27 mouse cellular contexts compared by ENCODE assay signal in genomic region chr5:112355493-112355892, GRCm38 (mm10). TPM values are rescaled to one million over a fixed set of nuclear protein-coding genes. Genes with fewer than 3 reads are reported as not detected.
DNase-seq lines count a peak whose midpoint lies in the region; ATAC-seq and TF ChIP-seq lines count a peak whose summit lies in the region.
"Had no signal": no experiment of that assay in that cellular context is flagged by ENCODE, and none has a peak within 500 bp of the region (broad histone marks: within the 10 kb centered on the region; RNA-seq: fewer than 3 reads in every experiment).

No protein-coding gene starts in this region.

- H3K27ac ChIP-seq in heart, adult 2 months, result peak overlapping the region; percentile 31
- H3K27ac ChIP-seq in liver, embryonic 11.5 days (ENCODE audit: low read depth, low read length), result peak overlapping the region; percentile 19; the same call in 1 of the 2 replicates
- H3K27ac ChIP-seq in liver, embryonic 12.5 days, result 0 out of 2 replicates have a peak overlapping the region, but pooled peaks have one; percentile 42
- H3K27ac ChIP-seq: embryonic facial prominence, embryonic 10.5 days; left cerebral cortex, adult 2 months; limb, embryonic 10.5 days; liver, embryonic 14.5 days; midbrain, embryonic 12.5 days; neural tube, embryonic 12.5 days had no signal

- H3K9ac ChIP-seq in heart, adult 2 months (ENCODE audit: low read depth, low read length), result no peak overlapping the region
- no peak overlapping the region for H3K9ac ChIP-seq in liver, embryonic 11.5 days (ENCODE audit: low read depth, low read length)
- H3K9ac ChIP-seq in liver, embryonic 12.5 days, result no peak overlapping the region
- H3K9ac ChIP-seq: liver, embryonic 14.5 days; midbrain, embryonic 12.5 days; neural tube, embryonic 12.5 days had no signal

- 0 out of 2 replicates have a peak, but pooled peaks have one; percentile 7 for ATAC-seq in liver, embryonic 11.5 days (replicated peaks; ENCODE audit: low FRiP score)
- ATAC-seq in liver, embryonic 12.5 days, result no peak
- ATAC-seq in megakaryocyte progenitor cell, adult 5-6 weeks (replicated peaks; ENCODE audit: poor library complexity), result peak; percentile 20; the same call in 1 of the 2 replicates
- ATAC-seq: activated CD4-positive, CD25-positive, alpha-beta regulatory T cell, adult 4 months; CD4-positive, CD25-positive, alpha-beta regulatory T cell, adult 4 months; inflammation-experienced regulatory T-cells, adult 6 months had no signal

- intact Hi-C loops in heart, adult 2 months (cut with DNase I), result no loop called here

- no peak for TF ChIP-seq CTCF in heart, adult 2 months (IDR thresholded peaks at IDR 0.05)

- H3K9me3 ChIP-seq in liver, embryonic 11.5 days (ENCODE audit: control insufficient read depth, low read length), result no peaks in the 10 kb centered on the region
- no peaks in the 10 kb centered on the region for H3K9me3 ChIP-seq in liver, embryonic 12.5 days (replicated peaks)
- H3K9me3 ChIP-seq: embryonic facial prominence, embryonic 10.5 days; G1E; limb, embryonic 10.5 days; midbrain, embryonic 12.5 days; neural tube, embryonic 12.5 days had no signal

- peak overlapping the region; percentile 22 for H3K4me2 ChIP-seq in liver, embryonic 11.5 days
- peak overlapping the region; percentile 24; the same call in 1 of the 2 replicates for H3K4me2 ChIP-seq in liver, embryonic 12.5 days
- H3K4me2 ChIP-seq: midbrain, embryonic 12.5 days; neural tube, embryonic 12.5 days had no signal

- 55% methylated on average over 6 of the region's 6 CpGs for WGBS in heart, adult 2 months
- 55% methylated on average over 6 of the region's 6 CpGs for whole genome bisulfite sequencing in liver, embryonic 11.5 days
- 47% methylated on average over 6 of the region's 6 CpGs for WGBS in liver, embryonic 12.5 days (ENCODE audit: insufficient replicate concordance)

- no peak for DNase-seq in heart, adult 2 months
- no peak for DNase-seq in heart, adult 9 months (ENCODE audit: low spot score in 2 of 2)
- DNase-seq in liver, embryonic 11.5 days (ENCODE audit: low spot score), result no peak
- DNase-seq in liver, result no peak
- DNase-seq in adrenal gland, postnatal 36 days, result no peak
- DNase-seq in layer of hippocampus, postnatal 36 days, result no peak
- DNase-seq: adrenal gland, postnatal 10 days; cerebellum, adult 2 months; right cerebral cortex, adult 18-20 months; thymus, postnatal 4 days had no signal

- H3K36me3 ChIP-seq in heart, adult 2 months (ENCODE audit: control insufficient read depth, insufficient read depth, low read length), result no peaks in the 10 kb centered on the region
- peaks cover 8% of the 10 kb centered on the region for H3K36me3 ChIP-seq in liver, embryonic 11.5 days (ENCODE audit: control insufficient read depth, insufficient read depth, low read length)
- H3K36me3 ChIP-seq in liver, embryonic 12.5 days, result peaks cover 68% of the 10 kb centered on the region

- no peak for TF ChIP-seq POLR2A in heart, adult 2 months (IDR thresholded peaks at IDR 0.05; ENCODE audit: insufficient read depth, low read depth, low read length)

- no peak overlapping the region for H3K4me3 ChIP-seq in heart, adult 2 months
- H3K4me3 ChIP-seq in liver, embryonic 11.5 days (ENCODE audit: low read depth, low read length), result no peak overlapping the region
- no peak overlapping the region for H3K4me3 ChIP-seq in liver, embryonic 12.5 days
- H3K4me3 ChIP-seq: embryonic facial prominence, embryonic 10.5 days; left cerebral cortex, adult 2 months; limb, embryonic 10.5 days; midbrain, embryonic 12.5 days; neural tube, embryonic 12.5 days had no signal

- H3K79me2 ChIP-seq in heart, adult 2 months (replicated peaks; ENCODE audit: control insufficient read depth, insufficient read depth, low read length), result no peaks in the 10 kb centered on the region

- no peaks in the 10 kb centered on the region for H3K27me3 ChIP-seq in heart, adult 2 months (ENCODE audit: control insufficient read depth, insufficient read depth, low read length)
- H3K27me3 ChIP-seq in liver, embryonic 11.5 days (replicated peaks; ENCODE audit: control insufficient read depth, insufficient read depth, low read length), result no peaks in the 10 kb centered on the region
- no peaks in the 10 kb centered on the region for H3K27me3 ChIP-seq in liver, embryonic 12.5 days (replicated peaks)
- H3K27me3 ChIP-seq: midbrain, embryonic 12.5 days; neural tube, embryonic 12.5 days had no signal

- no peak for TF ChIP-seq EP300 in heart, adult 2 months (IDR thresholded peaks at IDR 0.05; ENCODE audit: insufficient read depth, low read depth, low read length)

- H3K4me1 ChIP-seq in heart, adult 2 months (ENCODE audit: control insufficient read depth, insufficient read depth, low read length), result no peaks in the 10 kb centered on the region
- peaks cover 22% of the 10 kb centered on the region for H3K4me1 ChIP-seq in liver, embryonic 11.5 days (replicated peaks; ENCODE audit: control insufficient read depth, insufficient read depth, low read length)
- H3K4me1 ChIP-seq in liver, embryonic 12.5 days, result peaks cover 55% of the 10 kb centered on the region
- H3K4me1 ChIP-seq: limb, embryonic 10.5 days; midbrain, embryonic 12.5 days; neural tube, embryonic 12.5 days had no signal

RNA-seq across cellular contexts. Expression of gene Gm6583, which starts 0.3 kb away (rescaled TPM):
- total RNA-seq in heart, adult 2 months (2021), result under 1 TPM in 1 of 2 experiments, not detected in 1; 0.10 TPM
- 0.04 TPM in 1 of 2 replicates, not detected in the other for polyA plus RNA-seq in heart, adult 2 months (2012; rRNA removed)
- 0.29 and 0.36 TPM in 2 replicates for polyA plus RNA-seq in liver, embryonic 11.5 days (2014; fragmentation: Nextera tagmentation; extraction: Ambion mirVana)
- 0.35 and 0.41 TPM in 2 replicates for polyA plus RNA-seq in liver, embryonic 12.5 days (2016; fragmentation: Nextera tagmentation; extraction: Ambion mirVana)
- not detected in 2 replicates for total RNA-seq in megakaryocyte progenitor cell, adult 5-6 weeks (2015)
- not detected in 2 replicates for total RNA-seq in megakaryocyte progenitor cell, adult 5-6 weeks (2017)
- not detected for total RNA-seq in adrenal gland, postnatal 36 days (2021)
- total RNA-seq in layer of hippocampus, postnatal 36 days (2021), result not detected
- total RNA-seq: common myeloid progenitor, adult 5-6 weeks; G1E; gastrocnemius, adult 8-10 months; heart, adult 18-20 months; layer of hippocampus, adult 18-20 months; left cerebral cortex, adult 2 months had no signal
- polyA plus RNA-seq: activated CD4-positive, CD25-positive, alpha-beta regulatory T cell, adult 4 months; cerebellum, adult 2 months; G1E; heart, postnatal 0 days had no signal

RNA-seq across cellular contexts. Expression of gene Hps4, which starts 12.6 kb away (rescaled TPM):
- total RNA-seq in heart, adult 2 months (2021), result 1 to 10 TPM; 8.0 to 8.5 TPM
- 15.5 and 15.9 TPM in 2 replicates for polyA plus RNA-seq in heart, adult 2 months (2012; rRNA removed)
- 25.5 and 32.2 TPM in 2 replicates for polyA plus RNA-seq in liver, embryonic 11.5 days (2014; fragmentation: Nextera tagmentation; extraction: Ambion mirVana)
- 17.2 and 18.7 TPM in 2 replicates for polyA plus RNA-seq in liver, embryonic 12.5 days (2016; fragmentation: Nextera tagmentation; extraction: Ambion mirVana)
- 15.1 and 15.9 TPM in 2 replicates for total RNA-seq in megakaryocyte progenitor cell, adult 5-6 weeks (2015)
- 12.8 and 17.6 TPM in 2 replicates for total RNA-seq in megakaryocyte progenitor cell, adult 5-6 weeks (2017)
- 10 to 100 TPM; 29.4 to 49.4 TPM for total RNA-seq in adrenal gland, postnatal 36 days (2021)
- total RNA-seq in layer of hippocampus, postnatal 36 days (2021), result 10 to 100 TPM; 37.4 to 38.7 TPM

RNA-seq across cellular contexts. Expression of gene Srrd, which starts 12.7 kb away (rescaled TPM):
- total RNA-seq in heart, adult 2 months (2021), result 1 to 10 TPM; 6.5 to 7.3 TPM
- 23.4 and 28.4 TPM in 2 replicates for polyA plus RNA-seq in heart, adult 2 months (2012; rRNA removed)
- 35.3 and 36.5 TPM in 2 replicates for polyA plus RNA-seq in liver, embryonic 11.5 days (2014; fragmentation: Nextera tagmentation; extraction: Ambion mirVana)
- 23.1 and 26.1 TPM in 2 replicates for polyA plus RNA-seq in liver, embryonic 12.5 days (2016; fragmentation: Nextera tagmentation; extraction: Ambion mirVana)
- total RNA-seq in megakaryocyte progenitor cell, adult 5-6 weeks (2015), result 33.7 and 40.2 TPM in 2 replicates
- 15.1 and 18.5 TPM in 2 replicates for total RNA-seq in megakaryocyte progenitor cell, adult 5-6 weeks (2017)
- total RNA-seq in adrenal gland, postnatal 36 days (2021), result 10 to 100 TPM; 35.5 to 63.7 TPM
- total RNA-seq in layer of hippocampus, postnatal 36 days (2021), result 10 to 100 TPM; 21.9 to 24.8 TPM

RNA-seq across cellular contexts. Expression of gene Tfip11, which starts 29.3 kb away (rescaled TPM):
- 10 to 100 TPM; 17.6 to 19.4 TPM for total RNA-seq in heart, adult 2 months (2021)
- polyA plus RNA-seq in heart, adult 2 months (2012; rRNA removed), result 16.0 and 18.5 TPM in 2 replicates
- 24.5 and 30.5 TPM in 2 replicates for polyA plus RNA-seq in liver, embryonic 11.5 days (2014; fragmentation: Nextera tagmentation; extraction: Ambion mirVana)
- 19.7 and 20.7 TPM in 2 replicates for polyA plus RNA-seq in liver, embryonic 12.5 days (2016; fragmentation: Nextera tagmentation; extraction: Ambion mirVana)
- 12.9 and 16.2 TPM in 2 replicates for total RNA-seq in megakaryocyte progenitor cell, adult 5-6 weeks (2015)
- total RNA-seq in megakaryocyte progenitor cell, adult 5-6 weeks (2017), result 12.9 and 20.1 TPM in 2 replicates
- 10 to 100 TPM; 36.3 to 37.8 TPM for total RNA-seq in adrenal gland, postnatal 36 days (2021)
- total RNA-seq in layer of hippocampus, postnatal 36 days (2021), result 10 to 100 TPM; 40.8 to 42.2 TPM

RNA-seq across cellular contexts. Expression of gene Asphd2, which starts 39.2 kb away (rescaled TPM):
- under 1 TPM; 0.50 to 0.89 TPM for total RNA-seq in heart, adult 2 months (2021)
- 0.88 and 1.00 TPM in 2 replicates for polyA plus RNA-seq in heart, adult 2 months (2012; rRNA removed)
- 2.6 and 3.7 TPM in 2 replicates for polyA plus RNA-seq in liver, embryonic 11.5 days (2014; fragmentation: Nextera tagmentation; extraction: Ambion mirVana)
- 0.93 and 1.1 TPM in 2 replicates for polyA plus RNA-seq in liver, embryonic 12.5 days (2016; fragmentation: Nextera tagmentation; extraction: Ambion mirVana)
- total RNA-seq in megakaryocyte progenitor cell, adult 5-6 weeks (2015), result not detected in 2 replicates
- total RNA-seq in megakaryocyte progenitor cell, adult 5-6 weeks (2017), result not detected in 2 replicates
- total RNA-seq in adrenal gland, postnatal 36 days (2021), result 1 to 10 TPM; 1.9 to 2.4 TPM
- 100 to 1,000 TPM; 203 to 211 TPM for total RNA-seq in layer of hippocampus, postnatal 36 days (2021)
- polyA plus RNA-seq: activated CD4-positive, CD25-positive, alpha-beta regulatory T cell, adult 4 months; CD4-positive, CD25-positive, alpha-beta regulatory T cell, adult 4 months; G1E; inflammation-experienced regulatory T-cells, adult 6 months had no signal
